Mouse (Mus musculus) urinary bladder, postnatal 36 days (tissue): ENCODE measurements around the gene Stac2.
A peak's percentile ranks its signal among the peaks of the same experiment; 100 is the strongest.

ENCODE experiments used
- DNase-seq, 2 experiments: peaks; one replicate each; pipeline ENCODE4 v3.0.0; 2022; ENCODE audit warnings: low spot score in 2 of 2, mixed read lengths in 1 of 2

Gene Stac2

GRCm38 (mm10) chr11:98050940-98051339 lies 2.3 kb downstream of the Stac2 start:
- DNase-seq, result no peak

- no peak for DNase-seq
These were observed 2.8 kb downstream of the Stac2 start for GRCm38 (mm10) chr11:98050520-98050815.

GRCm38 (mm10) chr11:98049672-98050519 lies 3.4 kb downstream of the Stac2 start:
- DNase-seq, result no peak

GRCm38 (mm10) chr11:98047745-98048144 lies 5.5 kb downstream of the Stac2 start:
- DNase-seq, result no peak

- DNase-seq, result peak in 1 of 2 experiments; percentile 42
These were observed 6.8 kb downstream of the Stac2 start for GRCm38 (mm10) chr11:98046466-98046865.

- DNase-seq, result no peak
These were observed 7.7 kb downstream of the Stac2 start for GRCm38 (mm10) chr11:98045596-98045995.

GRCm38 (mm10) chr11:98044074-98044473 lies 9.2 kb downstream of the Stac2 start:
- DNase-seq, result no peak

- DNase-seq, result no peak
These were observed 10.5 kb downstream of the Stac2 start for GRCm38 (mm10) chr11:98042741-98043140.

GRCm38 (mm10) chr11:98040975-98041374 lies 12.3 kb downstream of the Stac2 start:
- DNase-seq, result no peak

- no peak for DNase-seq
These were observed 15.4 kb downstream of the Stac2 start for GRCm38 (mm10) chr11:98037871-98038270.

GRCm38 (mm10) chr11:98035977-98036377 lies 17.3 kb downstream of the Stac2 start:
- DNase-seq, result peak in 1 of 2 experiments; percentile 27

GRCm38 (mm10) chr11:98034840-98035239 lies 18.4 kb downstream of the Stac2 start:
- DNase-seq, result no peak

GRCm38 (mm10) chr11:98034061-98034460 lies 19.2 kb downstream of the Stac2 start:
- no peak for DNase-seq

GRCm38 (mm10) chr11:98031443-98031770 lies 21.9 kb downstream of the Stac2 start:
- peak; percentile 57 to 72 for DNase-seq

- DNase-seq, result no peak
These were observed 22.4 kb downstream of the Stac2 start for GRCm38 (mm10) chr11:98030701-98031442.

GRCm38 (mm10) chr11:98027785-98028184 lies 25.5 kb downstream of the Stac2 start:
- DNase-seq, result no peak

- DNase-seq, result no peak
These were observed 26.0 kb downstream of the Stac2 start for GRCm38 (mm10) chr11:98027297-98027688.

- peak; percentile 87 to 93 for DNase-seq
These were observed 26.5 kb downstream of the Stac2 start, which contains the start of gene Rpl19 for GRCm38 (mm10) chr11:98026570-98027296. TSS of gene Rpl19 (plus strand) at chr11:98026710.

- DNase-seq, result no peak
These were observed 27.1 kb downstream of the Stac2 start for GRCm38 (mm10) chr11:98026248-98026569.

GRCm38 (mm10) chr11:98024516-98024915 lies 28.7 kb downstream of the Stac2 start:
- DNase-seq, result no peak

GRCm38 (mm10) chr11:98022555-98023371 lies 30.5 kb downstream of the Stac2 start, which contains the start of gene Cacnb1:
TSS of gene Cacnb1 (minus strand) at chr11:98023034.
- peak; percentile 44 to 58 for DNase-seq

- DNase-seq, result no peak
These were observed 31.1 kb downstream of the Stac2 start for GRCm38 (mm10) chr11:98022253-98022554.
